Mouse (Mus musculus) heart, embryonic 15.5 days (tissue): ENCODE data around the gene Slc5a7. TPM values are rescaled to one million over a fixed set of nuclear protein-coding genes. Genes with fewer than 3 reads are reported as not detected.

Source experiments
- ATAC-seq: fragments of 200-750 bp; cut with Nextera tagmentation; replicated peaks from 2 replicates; pipeline ENCODE4 v1.8.0; 2017; ENCODE audit warnings: low read depth, moderate TSS enrichment; ENCODE audit not compliant: insufficient number of reproducible peaks, insufficient read depth, low FRiP score
- H3K27ac ChIP-seq: fragments of 300-500 bp; sonication (generic); 2 replicates; pipeline ENCODE4 v1.5.1; 2015; ENCODE audit warnings: mild to moderate bottlenecking, inconsistent platforms
- H3K27me3 ChIP-seq: fragments of 300-500 bp; sonication (generic); 2 replicates; pipeline ENCODE4 v1.6.1; 2015; ENCODE audit warnings: inconsistent platforms
- H3K36me3 ChIP-seq: fragments of 300-500 bp; sonication (generic); 2 replicates; pipeline ENCODE4 v1.6.1; 2015; ENCODE audit warnings: mild to moderate bottlenecking, inconsistent platforms
- H3K4me1 ChIP-seq: fragments of 300-500 bp; sonication (generic); replicated peaks from 2 replicates; pipeline ENCODE4 v1.6.1; 2015; ENCODE audit warnings: inconsistent platforms
- H3K4me2 ChIP-seq: fragments of 300-500 bp; sonication (generic); 2 replicates; pipeline ENCODE4 v1.6.1; 2015; ENCODE audit warnings: inconsistent platforms, mild to moderate bottlenecking, moderate library complexity
- H3K4me3 ChIP-seq: fragments of 300-500 bp; sonication (generic); 2 replicates; pipeline ENCODE4 v1.5.1; 2015; ENCODE audit warnings: mild to moderate bottlenecking, inconsistent platforms
- H3K9ac ChIP-seq: fragments of 300-500 bp; sonication (generic); 2 replicates; pipeline ENCODE4 v1.6.1; 2015; ENCODE audit warnings: mild to moderate bottlenecking, inconsistent platforms
- H3K9me3 ChIP-seq: fragments of 300-500 bp; sonication (generic); replicated peaks from 2 replicates; pipeline ENCODE4 v1.6.1; 2016; ENCODE audit warnings: inconsistent platforms
- WGBS: fragments of 180-500 bp; shearing (Covaris S2); methylation state at CpG from one replicate; pipeline ENCODE4 v1.1.7; 2015; ENCODE audit warnings: mixed read lengths; 5-methylcytosine and 5-hydroxymethylcytosine counted together
- polyA plus RNA-seq: library from polyadenylated mRNA; unstranded; fragments of >200 nt; fragmentation: Nextera tagmentation; extraction: Ambion mirVana; gene quantifications from 2 replicates; pipeline ENCODE4 v1.2.1, GENCODE M21; 2015

Slc5a7 gene
- 0.93 and 1.1 TPM in 2 replicates for polyA plus RNA-seq

GRCm38 (mm10) chr17:54298934-54299333 is at the start of gene Slc5a7:
Gene Slc5a7 (minus strand): TSS chr17:54299034.
- H3K4me1 ChIP-seq: peaks cover 6% of the 10 kb centered on the region
- H3K27me3 ChIP-seq: peaks cover 4% of the 10 kb centered on the region; the same call in 1 of the 2 replicates
- peak within 1 kb of the TSS; percentile 23; the same call in 1 of the 2 replicates for H3K9ac ChIP-seq
- H3K36me3 ChIP-seq: no peaks in the 10 kb centered on the region
- H3K4me2 ChIP-seq: peak within 1 kb of the TSS; percentile 91
- no peaks in the 10 kb centered on the region for H3K9me3 ChIP-seq
- no peak within 1 kb of the TSS for H3K27ac ChIP-seq
- WGBS: 56% methylated on average over 1 of the region's 1 CpGs
- H3K4me3 ChIP-seq: peak within 1 kb of the TSS; percentile 51
- no peak for ATAC-seq

- Histone ChIP-seq H3K4me3 (no peak overlapping the region), H3K27me3 (no peaks in the 10 kb centered on the region), H3K9me3 (no peaks in the 10 kb centered on the region), H3K27ac (no peak overlapping the region), H3K4me2 (no peak overlapping the region), H3K36me3 (no peaks in the 10 kb centered on the region), H3K9ac (no peak overlapping the region), H3K4me1 (no peaks in the 10 kb centered on the region)
- WGBS: 59% methylated on average over 8 of the region's 8 CpGs
- no peak for ATAC-seq
These were observed 48.8 kb upstream of the Slc5a7 start for GRCm38 (mm10) chr17:54347672-54348071.

- H3K4me1 ChIP-seq: no peaks in the 10 kb centered on the region
- H3K9me3 ChIP-seq: no peaks in the 10 kb centered on the region
- no peaks in the 10 kb centered on the region for H3K27me3 ChIP-seq
- no peak for ATAC-seq
- 17% methylated on average over 4 of the region's 4 CpGs for WGBS
- H3K27ac ChIP-seq: no peak overlapping the region
- no peak overlapping the region for H3K4me2 ChIP-seq
- H3K9ac ChIP-seq: no peak overlapping the region
- H3K36me3 ChIP-seq: no peaks in the 10 kb centered on the region
- no peak overlapping the region for H3K4me3 ChIP-seq
These were observed 44.6 kb upstream of the Slc5a7 start for GRCm38 (mm10) chr17:54343395-54343794.

GRCm38 (mm10) chr17:54298232-54298924 is 456 bp downstream of the Slc5a7 start:
- Histone ChIP-seq H3K9ac (peak overlapping the region; percentile 23; the same call in 1 of the 2 replicates), H3K4me3 (peak overlapping the region; percentile 51), H3K4me2 (peak overlapping the region; percentile 91), H3K9me3 (no peaks in the 10 kb centered on the region), H3K36me3 (no peaks in the 10 kb centered on the region), H3K27ac (no peak overlapping the region), H3K27me3 (peaks cover 4% of the 10 kb centered on the region; the same call in 1 of the 2 replicates), H3K4me1 (peaks cover 6% of the 10 kb centered on the region)
- ATAC-seq: 0 out of 2 replicates have a peak, but pooled peaks have one; percentile 35
- WGBS: 2% methylated on average over 37 of the region's 37 CpGs

GRCm38 (mm10) chr17:54250783-54251182 is 48.1 kb downstream of the Slc5a7 start:
- no peaks in the 10 kb centered on the region for H3K27me3 ChIP-seq
- no peak for ATAC-seq
- H3K27ac ChIP-seq: no peak overlapping the region
- no peaks in the 10 kb centered on the region for H3K36me3 ChIP-seq
- H3K4me2 ChIP-seq: no peak overlapping the region
- no peaks in the 10 kb centered on the region for H3K9me3 ChIP-seq
- H3K4me3 ChIP-seq: no peak overlapping the region
- H3K4me1 ChIP-seq: no peaks in the 10 kb centered on the region
- H3K9ac ChIP-seq: no peak overlapping the region

- ATAC-seq: no peak
- H3K27me3 ChIP-seq: no peaks in the 10 kb centered on the region
- no peak overlapping the region for H3K4me2 ChIP-seq
These were observed 55.1 kb downstream of the Slc5a7 start for GRCm38 (mm10) chr17:54243650-54244300.

GRCm38 (mm10) chr17:54239435-54239834 is 59.4 kb downstream of the Slc5a7 start:
- 63% methylated on average over 8 of the region's 8 CpGs for WGBS

More at GRCm38 (mm10) chr17:54243650-54244300, 55.1 kb downstream of the Slc5a7 start:
- no peak overlapping the region for H3K4me3 ChIP-seq
- H3K36me3 ChIP-seq: no peaks in the 10 kb centered on the region
- H3K9ac ChIP-seq: no peak overlapping the region
- H3K27ac ChIP-seq: no peak overlapping the region
- no peaks in the 10 kb centered on the region for H3K4me1 ChIP-seq
- no peaks in the 10 kb centered on the region for H3K9me3 ChIP-seq

More at GRCm38 (mm10) chr17:54239435-54239834, 59.4 kb downstream of the Slc5a7 start:
- no peak overlapping the region for H3K4me2 ChIP-seq
- H3K9ac ChIP-seq: no peak overlapping the region
- H3K9me3 ChIP-seq: no peaks in the 10 kb centered on the region
- no peaks in the 10 kb centered on the region for H3K36me3 ChIP-seq
- no peak overlapping the region for H3K27ac ChIP-seq
- no peak overlapping the region for H3K4me3 ChIP-seq
- no peaks in the 10 kb centered on the region for H3K27me3 ChIP-seq
- no peaks in the 10 kb centered on the region for H3K4me1 ChIP-seq
- ATAC-seq: no peak
